Comparison of ENCODE assay signal across 23 mouse cellular contexts in genomic region chr8:35185165-35185564, GRCm38 (mm10).
DNase-seq lines count a peak whose midpoint lies in the region; ATAC-seq lines count a peak whose summit lies in the region.
"Had no signal": no experiment of that assay in that cellular context is flagged by ENCODE, and none has a peak within 500 bp of the region (broad histone marks: within the 10 kb centered on the region; RNA-seq: fewer than 3 reads in every experiment).

No protein-coding gene starts in this region.

- peak; percentile 51 for DNase-seq in embryonic facial prominence, embryonic 11.5 days (ENCODE audit: low spot score)
- no peak for DNase-seq in embryonic facial prominence, embryonic 10.5 days (ENCODE audit: low spot score)
- DNase-seq in lung, postnatal 10 days: no peak
- DNase-seq in adipocyte (ENCODE audit: low spot score): no peak
- DNase-seq in spleen, postnatal 4 days (ENCODE audit: low spot score in 2 of 2): no peak
- DNase-seq: adrenal gland, postnatal 25 days; B cell, adult 2 months; cerebellum, adult 18-20 months; cerebellum, adult 9-11 months; cerebellum, postnatal 36 days; gastrocnemius, postnatal 36 days; heart, adult 2 months had no signal

- no peak overlapping the region for H3K27ac ChIP-seq in embryonic facial prominence, embryonic 11.5 days (replicated peaks; ENCODE audit: low read depth, low read length)
- H3K27ac ChIP-seq in embryonic facial prominence, embryonic 10.5 days (replicated peaks): no peak overlapping the region
- H3K27ac ChIP-seq in lung, embryonic 16.5 days (ENCODE audit: low read length): no peak overlapping the region
- H3K27ac ChIP-seq: forebrain, embryonic 10.5 days; heart, adult 2 months; hindbrain, embryonic 15.5 days had no signal

- H3K27me3 ChIP-seq in embryonic facial prominence, embryonic 11.5 days (ENCODE audit: control insufficient read depth, insufficient read depth, low read length): no peaks in the 10 kb centered on the region
- no peaks in the 10 kb centered on the region for H3K27me3 ChIP-seq in embryonic facial prominence, embryonic 10.5 days (replicated peaks; ENCODE audit: low read depth, poor library complexity, severe bottlenecking)
- no peaks in the 10 kb centered on the region for H3K27me3 ChIP-seq in lung, embryonic 16.5 days (ENCODE audit: control insufficient read depth, insufficient read depth, low read depth, low read length)
- H3K27me3 ChIP-seq: heart, embryonic 12.5 days; hindbrain, embryonic 15.5 days had no signal

- ATAC-seq in embryonic facial prominence, embryonic 11.5 days (replicated peaks; ENCODE audit: insufficient number of reproducible peaks, low FRiP score, low TSS enrichment, low read depth): no peak
- peak; percentile 28; the same call in 1 of the 2 replicates for ATAC-seq in lung, embryonic 16.5 days (ENCODE audit: low read depth)
- ATAC-seq in common myeloid progenitor, adult 5-6 weeks (replicated peaks; ENCODE audit: low read depth, poor library complexity, severe bottlenecking): peak; percentile 72
- ATAC-seq in granulocyte monocyte progenitor cell, adult 5-6 weeks (replicated peaks; ENCODE audit: poor library complexity, severe bottlenecking): peak; percentile 58
- ATAC-seq: CD4-positive, CD25-positive, alpha-beta regulatory T cell, adult 4 months; forebrain, embryonic 14.5 days; inflammation-experienced regulatory T-cells, adult 6 months had no signal

- H3K36me3 ChIP-seq in embryonic facial prominence, embryonic 11.5 days (replicated peaks; ENCODE audit: control insufficient read depth, insufficient read depth, low read depth, low read length): no peaks in the 10 kb centered on the region
- H3K36me3 ChIP-seq in embryonic facial prominence, embryonic 10.5 days (replicated peaks): no peaks in the 10 kb centered on the region
- no peaks in the 10 kb centered on the region for H3K36me3 ChIP-seq in lung, embryonic 16.5 days (ENCODE audit: control insufficient read depth, insufficient read depth, low read length)
- H3K36me3 ChIP-seq: forebrain, embryonic 10.5 days; G1E; heart, embryonic 12.5 days; hindbrain, embryonic 15.5 days had no signal

- no peak overlapping the region for H3K9ac ChIP-seq in embryonic facial prominence, embryonic 11.5 days (replicated peaks; ENCODE audit: low read length)
- no peak overlapping the region for H3K9ac ChIP-seq in lung, embryonic 16.5 days (ENCODE audit: low read length)
- H3K9ac ChIP-seq: heart, embryonic 12.5 days; hindbrain, embryonic 15.5 days had no signal

- H3K4me2 ChIP-seq in embryonic facial prominence, embryonic 11.5 days (ENCODE audit: low read depth, low read length): no peak overlapping the region
- peak overlapping the region; percentile 15 for H3K4me2 ChIP-seq in lung, embryonic 16.5 days (ENCODE audit: low read depth, low read length)
- H3K4me2 ChIP-seq: heart, embryonic 12.5 days; hindbrain, embryonic 15.5 days had no signal

- H3K4me1 ChIP-seq in embryonic facial prominence, embryonic 11.5 days (ENCODE audit: control insufficient read depth, insufficient read depth, low read length): no peaks in the 10 kb centered on the region
- H3K4me1 ChIP-seq in embryonic facial prominence, embryonic 10.5 days: peaks cover 12% of the 10 kb centered on the region; the same call in 1 of the 2 replicates
- H3K4me1 ChIP-seq in lung, embryonic 16.5 days (replicated peaks; ENCODE audit: control insufficient read depth, insufficient read depth, low read length): no peaks in the 10 kb centered on the region
- H3K4me1 ChIP-seq: heart, embryonic 12.5 days; hindbrain, embryonic 15.5 days had no signal

- WGBS in embryonic facial prominence, embryonic 11.5 days: 62% methylated on average over 10 of the region's 10 CpGs
- 66% methylated on average over 10 of the region's 10 CpGs for WGBS in embryonic facial prominence, embryonic 10.5 days
- 51% methylated on average over 10 of the region's 10 CpGs for WGBS in lung, embryonic 16.5 days

- no peak overlapping the region for H3K4me3 ChIP-seq in embryonic facial prominence, embryonic 11.5 days (ENCODE audit: low read depth, low read length)
- H3K4me3 ChIP-seq in embryonic facial prominence, embryonic 10.5 days: no peak overlapping the region
- H3K4me3 ChIP-seq in lung, embryonic 16.5 days (ENCODE audit: low read length): no peak overlapping the region; the same call in 1 of the 2 replicates
- H3K4me3 ChIP-seq: erythroblast, embryonic 14.5 days; forebrain, embryonic 10.5 days; heart, adult 2 months; heart, embryonic 12.5 days; hindbrain, embryonic 15.5 days had no signal

- no peaks in the 10 kb centered on the region for H3K9me3 ChIP-seq in embryonic facial prominence, embryonic 11.5 days (replicated peaks; ENCODE audit: control insufficient read depth, low read length)
- peaks cover 5% of the 10 kb centered on the region for H3K9me3 ChIP-seq in embryonic facial prominence, embryonic 10.5 days
- H3K9me3 ChIP-seq in lung, embryonic 16.5 days (ENCODE audit: control insufficient read depth, low read length): peaks cover 4% of the 10 kb centered on the region; the same call in 1 of the 2 replicates
- H3K9me3 ChIP-seq: hindbrain, embryonic 15.5 days had no signal
